Mouse (Mus musculus): ENCODE results near the gene Rxrg. TPM values are rescaled to one million over a fixed set of nuclear protein-coding genes. Genes with fewer than 3 reads are reported as not detected.

The Rxrg gene
- polyA plus RNA-seq, 1 experiment from 2014 or later = 0.84 TPM

- peak; percentile 94 for TF ChIP-seq CTCF (IDR thresholded peaks at IDR 0.05; ENCODE audit: low read depth)
- Histone ChIP-seq H3K27ac (ENCODE audit: low read depth) (no peak overlapping the region), H3K9ac (no peak overlapping the region), H3K9me3 (ENCODE audit: low read depth, low read length) (no peaks in the 10 kb centered on the region), H3K27me3 (ENCODE audit: insufficient read depth, low read length) (0 out of 2 replicates have a peak, but pooled peaks cover 9% of the 10 kb centered on the region), H3K4me1 (ENCODE audit: insufficient read depth) (no peaks in the 10 kb centered on the region), H3K36me3 (ENCODE audit: insufficient read depth) (no peaks in the 10 kb centered on the region), H3K4me3 (ENCODE audit: low read depth, low read length) (no peak overlapping the region), H3K4me2 (no peak overlapping the region)
- WGBS = 16% methylated on average over 16 of the region's 16 CpGs
- peak; percentile 78 for ATAC-seq (ENCODE audit: insufficient read depth)
- peak; percentile 91 for DNase-seq
Observed at GRCm38 (mm10) chr1:167644866-167645537, 46.8 kb downstream of the Rxrg start.

- Histone ChIP-seq H3K4me2 (no peak overlapping the region), H3K36me3 (ENCODE audit: insufficient read depth) (no peaks in the 10 kb centered on the region), H3K27me3 (ENCODE audit: insufficient read depth, low read length) (0 out of 2 replicates have a peak, but pooled peaks cover 4% of the 10 kb centered on the region), H3K4me3 (ENCODE audit: low read depth, low read length) (no peak overlapping the region), H3K9me3 (ENCODE audit: low read depth, low read length) (no peaks in the 10 kb centered on the region), H3K27ac (ENCODE audit: low read depth) (no peak overlapping the region), H3K4me1 (ENCODE audit: insufficient read depth) (no peaks in the 10 kb centered on the region), H3K9ac (no peak overlapping the region)
- DNase-seq = no peak
- ATAC-seq (ENCODE audit: insufficient read depth) = no peak
- 88% methylated on average over 3 of the region's 3 CpGs for WGBS
- no peak for TF ChIP-seq CTCF (IDR thresholded peaks at IDR 0.05; ENCODE audit: low read depth)
Observed at GRCm38 (mm10) chr1:167648670-167649069, 50.5 kb downstream of the Rxrg start.

- H3K4me3 ChIP-seq (ENCODE audit: low read depth, low read length) = no peak overlapping the region
- DNase-seq (no peak), ATAC-seq (ENCODE audit: insufficient read depth) (no peak)
- TF ChIP-seq CTCF (IDR thresholded peaks at IDR 0.05; ENCODE audit: low read depth) = no peak
- no peak overlapping the region for H3K9ac ChIP-seq
- H3K4me1 ChIP-seq (ENCODE audit: insufficient read depth) = no peaks in the 10 kb centered on the region
- H3K9me3 ChIP-seq (ENCODE audit: low read depth, low read length) = no peaks in the 10 kb centered on the region
- H3K36me3 ChIP-seq (ENCODE audit: insufficient read depth) = no peaks in the 10 kb centered on the region
- WGBS = 60% methylated on average over 11 of the region's 11 CpGs
- H3K4me2 ChIP-seq = no peak overlapping the region
- no peak overlapping the region for H3K27ac ChIP-seq (ENCODE audit: low read depth)
- H3K27me3 ChIP-seq (ENCODE audit: insufficient read depth, low read length) = 0 out of 2 replicates have a peak, but pooled peaks cover 4% of the 10 kb centered on the region
Observed at GRCm38 (mm10) chr1:167649122-167649633, 51.0 kb downstream of the Rxrg start.

- DNase-seq = no peak
- H3K27ac ChIP-seq (ENCODE audit: low read depth) = no peak overlapping the region
- H3K27me3 ChIP-seq (ENCODE audit: insufficient read depth, low read length) = 0 out of 2 replicates have a peak, but pooled peaks cover 4% of the 10 kb centered on the region
- no peak overlapping the region for H3K4me2 ChIP-seq
- no peaks in the 10 kb centered on the region for H3K4me1 ChIP-seq (ENCODE audit: insufficient read depth)
- no peaks in the 10 kb centered on the region for H3K36me3 ChIP-seq (ENCODE audit: insufficient read depth)
- no peak overlapping the region for H3K9ac ChIP-seq
- H3K9me3 ChIP-seq (ENCODE audit: low read depth, low read length) = no peaks in the 10 kb centered on the region
- 68% methylated on average over 2 of the region's 2 CpGs for WGBS
- ATAC-seq (ENCODE audit: insufficient read depth) = no peak
- TF ChIP-seq CTCF (IDR thresholded peaks at IDR 0.05; ENCODE audit: low read depth) = no peak
- no peak overlapping the region for H3K4me3 ChIP-seq (ENCODE audit: low read depth, low read length)
Observed at GRCm38 (mm10) chr1:167652336-167652735, 54.2 kb downstream of the Rxrg start.

- Histone ChIP-seq H3K4me2 (no peak overlapping the region), H3K4me1 (ENCODE audit: insufficient read depth) (no peaks in the 10 kb centered on the region; the same call in 1 of the 2 replicates), H3K36me3 (ENCODE audit: insufficient read depth) (no peaks in the 10 kb centered on the region), H3K27me3 (ENCODE audit: insufficient read depth, low read length) (peaks cover 25% of the 10 kb centered on the region), H3K9ac (no peak overlapping the region), H3K27ac (ENCODE audit: low read depth) (no peak overlapping the region), H3K9me3 (ENCODE audit: low read depth, low read length) (no peaks in the 10 kb centered on the region), H3K4me3 (ENCODE audit: low read depth, low read length) (no peak overlapping the region)
- no peak for TF ChIP-seq CTCF (IDR thresholded peaks at IDR 0.05; ENCODE audit: low read depth)
- ATAC-seq (ENCODE audit: insufficient read depth) = no peak
- 79% methylated on average over 3 of the region's 3 CpGs for WGBS
- DNase-seq = no peak
Observed at GRCm38 (mm10) chr1:167659065-167659464, 60.9 kb downstream of the Rxrg start.

- no peaks in the 10 kb centered on the region for H3K9me3 ChIP-seq (ENCODE audit: low read depth, low read length)
- H3K4me3 ChIP-seq (ENCODE audit: low read depth, low read length) = peak overlapping the region; percentile 18; the same call in 1 of the 2 replicates
- H3K36me3 ChIP-seq (ENCODE audit: insufficient read depth) = no peaks in the 10 kb centered on the region
- peak; percentile 71 for DNase-seq
- H3K27me3 ChIP-seq (ENCODE audit: insufficient read depth, low read length) = peaks cover 25% of the 10 kb centered on the region
- no peaks in the 10 kb centered on the region; the same call in 1 of the 2 replicates for H3K4me1 ChIP-seq (ENCODE audit: insufficient read depth)
- H3K4me2 ChIP-seq = peak overlapping the region; percentile 54
- H3K27ac ChIP-seq (ENCODE audit: low read depth) = no peak overlapping the region
- H3K9ac ChIP-seq = no peak overlapping the region
- peak; percentile 87 for ATAC-seq (ENCODE audit: insufficient read depth)
- TF ChIP-seq CTCF (IDR thresholded peaks at IDR 0.05; ENCODE audit: low read depth) = no peak
- 2% methylated on average over 21 of the region's 21 CpGs for WGBS
Observed at GRCm38 (mm10) chr1:167660521-167661101, 62.4 kb downstream of the Rxrg start.

GRCm38 (mm10) chr1:167661123-167661522, 62.9 kb downstream of the Rxrg start:
- no peaks in the 10 kb centered on the region for H3K9me3 ChIP-seq (ENCODE audit: low read depth, low read length)
- no peaks in the 10 kb centered on the region; the same call in 1 of the 2 replicates for H3K4me1 ChIP-seq (ENCODE audit: insufficient read depth)
- H3K9ac ChIP-seq = no peak overlapping the region; the same call in 1 of the 2 replicates
- H3K4me2 ChIP-seq = peak overlapping the region; percentile 54
- TF ChIP-seq CTCF (IDR thresholded peaks at IDR 0.05; ENCODE audit: low read depth) = no peak
- 3% methylated on average over 19 of the region's 19 CpGs for WGBS
- no peaks in the 10 kb centered on the region for H3K36me3 ChIP-seq (ENCODE audit: insufficient read depth)
- no peak overlapping the region for H3K27ac ChIP-seq (ENCODE audit: low read depth)
- ATAC-seq (ENCODE audit: insufficient read depth) = peak; percentile 76
- peak overlapping the region; percentile 18 for H3K4me3 ChIP-seq (ENCODE audit: low read depth, low read length)
- peak; percentile 50 for DNase-seq
- peaks cover 25% of the 10 kb centered on the region for H3K27me3 ChIP-seq (ENCODE audit: insufficient read depth, low read length)

All from lung, embryonic 14.5 days (tissue).